Comparison of ENCODE assay signal across 8 mouse cellular contexts in the genomic region with DNA sequence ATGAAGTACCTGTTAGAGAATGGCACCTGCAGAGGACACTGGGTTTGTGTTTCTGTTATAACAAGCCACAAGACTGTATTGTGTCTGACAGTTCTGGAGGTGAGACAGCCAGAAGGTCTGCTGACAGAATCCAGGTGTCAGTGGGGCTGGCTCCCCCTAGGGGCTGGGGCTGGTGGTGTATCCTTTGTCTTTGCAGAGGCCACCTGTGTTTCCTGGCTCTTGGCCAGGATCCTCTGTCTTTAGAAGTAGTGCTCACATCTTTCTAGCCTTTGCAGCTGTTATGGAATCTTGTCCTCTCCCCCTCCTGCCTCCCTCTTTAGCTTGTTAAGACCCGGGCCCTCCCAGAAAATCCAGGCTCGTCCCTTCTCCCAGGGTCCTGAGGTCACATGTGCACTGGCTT. TPM values are rescaled to one million over a fixed set of nuclear protein-coding genes. Genes with fewer than 3 reads are reported as not detected.
DNase-seq lines count a peak whose midpoint lies in the region; ATAC-seq and TF ChIP-seq lines count a peak whose summit lies in the region.

No protein-coding gene starts in this region.

- no peak overlapping the region for H3K9ac ChIP-seq in hindbrain, postnatal 0 days (replicated peaks; ENCODE audit: low read length)
- no peak overlapping the region for H3K9ac ChIP-seq in liver, embryonic 12.5 days

- H3K27ac ChIP-seq in left cerebral cortex, adult 2 months, result no peak overlapping the region
- H3K27ac ChIP-seq in cortical plate, adult 2 months (ENCODE audit: insufficient read depth, low read length), result no peak overlapping the region
- no peak overlapping the region for H3K27ac ChIP-seq in hindbrain, postnatal 0 days
- H3K27ac ChIP-seq in liver, embryonic 12.5 days, result no peak overlapping the region

- TF ChIP-seq CTCF in left cerebral cortex, adult 2 months (IDR thresholded peaks at IDR 0.05), result peak; percentile 49
- TF ChIP-seq CTCF in cortical plate, adult 2 months (IDR thresholded peaks at IDR 0.05; ENCODE audit: extremely low read depth, insufficient read depth, low read length), result peak; percentile 42
- peak; percentile 67 for TF ChIP-seq CTCF in hindbrain, postnatal 0 days (IDR thresholded peaks at IDR 0.05; ENCODE audit: low read depth)

- no peaks in the 10 kb centered on the region for H3K27me3 ChIP-seq in hindbrain, postnatal 0 days (ENCODE audit: insufficient read depth, low read length)
- H3K27me3 ChIP-seq in liver, embryonic 12.5 days (replicated peaks), result no peaks in the 10 kb centered on the region

- peaks cover 21% of the 10 kb centered on the region for H3K36me3 ChIP-seq in hindbrain, postnatal 0 days (ENCODE audit: insufficient read depth, low read length)
- H3K36me3 ChIP-seq in liver, embryonic 12.5 days, result peaks cover 79% of the 10 kb centered on the region

- WGBS in hindbrain, postnatal 0 days, result 34% methylated on average over 2 of the region's 2 CpGs
- 70% methylated on average over 2 of the region's 2 CpGs for WGBS in liver, embryonic 12.5 days (ENCODE audit: insufficient replicate concordance)

- no peaks in the 10 kb centered on the region for H3K9me3 ChIP-seq in hindbrain, postnatal 0 days (ENCODE audit: low read length)
- H3K9me3 ChIP-seq in liver, embryonic 12.5 days (replicated peaks), result no peaks in the 10 kb centered on the region

- no peak overlapping the region for H3K4me3 ChIP-seq in left cerebral cortex, adult 2 months
- H3K4me3 ChIP-seq in cortical plate, adult 2 months (ENCODE audit: insufficient read depth, low read length), result no peak overlapping the region
- no peak overlapping the region for H3K4me3 ChIP-seq in hindbrain, postnatal 0 days (ENCODE audit: low read length)
- no peak overlapping the region for H3K4me3 ChIP-seq in liver, embryonic 12.5 days

- intact Hi-C loops in left cerebral cortex, adult 2 months (cut with DNase I), result no loop called here

- no peak for TF ChIP-seq POLR2A in cortical plate, adult 2 months (IDR thresholded peaks at IDR 0.05; ENCODE audit: extremely low read depth, insufficient read depth, low read length)

- H3K4me2 ChIP-seq in hindbrain, postnatal 0 days (ENCODE audit: low read depth, low read length), result no peak overlapping the region
- no peak overlapping the region for H3K4me2 ChIP-seq in liver, embryonic 12.5 days

- 0 out of 2 replicates have a peak, but pooled peaks have one; percentile 32 for ATAC-seq in hindbrain, postnatal 0 days
- ATAC-seq in liver, embryonic 12.5 days, result 0 out of 2 replicates have a peak, but pooled peaks have one; percentile 37

- H3K4me1 ChIP-seq in cortical plate, adult 2 months (ENCODE audit: control insufficient read depth, insufficient read depth, low read length), result peaks cover 4% of the 10 kb centered on the region; the same call in 1 of the 2 replicates
- H3K4me1 ChIP-seq in hindbrain, postnatal 0 days (ENCODE audit: insufficient read depth, low read length), result no peaks in the 10 kb centered on the region
- H3K4me1 ChIP-seq in liver, embryonic 12.5 days, result peaks cover 26% of the 10 kb centered on the region; the same call in 1 of the 2 replicates

- peak in 1 of 2 experiments; percentile 41 for DNase-seq in left cerebral cortex, adult 2 months (ENCODE audit: extremely low spot score in 1 of 2, low spot score in 2 of 2)
- DNase-seq in left cerebral cortex, adult 8-10 months (ENCODE audit: low spot score in 2 of 2), result no peak
- peak; percentile 57 for DNase-seq in Muller cell, postnatal 12 days (ENCODE audit: inconsistent ontology term)
- peak; percentile 74 for DNase-seq in hindbrain, postnatal 0 days (ENCODE audit: low spot score)
- DNase-seq in spleen, adult 18-20 months, result peak; percentile 23 to 61
- DNase-seq in layer of hippocampus, adult 9-10 months (ENCODE audit: low spot score), result no peak

RNA-seq across cellular contexts. Expression of gene Wdr66, which starts 16.2 kb away (rescaled TPM):
- 1 to 10 TPM; 6.0 to 6.2 TPM for total RNA-seq in left cerebral cortex, adult 2 months (2021)
- 1 to 10 TPM; 2.3 to 6.6 (median 5.5) TPM for total RNA-seq in left cerebral cortex, adult 8-10 months (2022)
- polyA plus RNA-seq in cortical plate, adult 2 months (2012; rRNA removed), result 5.2 and 6.7 TPM in 2 replicates
- total RNA-seq in hindbrain, postnatal 0 days (2014; rRNA removed), result 2.4 and 2.8 TPM in 2 replicates
- 0.69 and 1.4 TPM in 2 replicates for polyA plus RNA-seq in hindbrain, postnatal 0 days (2015; fragmentation: Nextera tagmentation; extraction: Ambion mirVana)
- polyA plus RNA-seq in liver, embryonic 12.5 days (2016; fragmentation: Nextera tagmentation; extraction: Ambion mirVana), result 0.10 and 0.29 TPM in 2 replicates

RNA-seq across cellular contexts. Expression of gene Hpd, which starts 53.2 kb away (rescaled TPM):
- total RNA-seq in left cerebral cortex, adult 2 months (2021), result not detected
- total RNA-seq in left cerebral cortex, adult 8-10 months (2022), result not detected
- polyA plus RNA-seq in cortical plate, adult 2 months (2012; rRNA removed), result not detected in 2 replicates
- total RNA-seq in hindbrain, postnatal 0 days (2014; rRNA removed), result not detected in 2 replicates
- not detected in 2 replicates for polyA plus RNA-seq in hindbrain, postnatal 0 days (2015; fragmentation: Nextera tagmentation; extraction: Ambion mirVana)
- 5.9 and 6.1 TPM in 2 replicates for polyA plus RNA-seq in liver, embryonic 12.5 days (2016; fragmentation: Nextera tagmentation; extraction: Ambion mirVana)

Comparison
In these comparisons a context has a peak if more than half of its experiments do, and no peak if none do; other contexts are left out.
1. DNase-seq: peak in Muller cell, postnatal 12 days (single experiment), hindbrain, postnatal 0 days (single experiment) and spleen, adult 18-20 months (2 of 2); none in left cerebral cortex, adult 8-10 months (0 of 2) and layer of hippocampus, adult 9-10 months (single experiment).
2. Peak in every context shown above with its lines, with median percentiles within 50 percentile points of each other: CTCF ChIP-seq.